Mouse (Mus musculus) embryonic fibroblast, embryonic 13.5 days (primary cell): ENCODE data around the gene Sav1. TPM values are rescaled to one million over a fixed set of nuclear protein-coding genes. Genes with fewer than 3 reads are reported as not detected.

ENCODE experiments used
- H3K27ac ChIP-seq: 2 replicates; pipeline ENCODE4 v1.5.1; 2012; ENCODE audit warnings: low read length, control low read depth, inconsistent platforms; ENCODE audit not compliant: insufficient read depth
- H3K4me1 ChIP-seq: 2 replicates; pipeline ENCODE4 v1.6.1; 2011; ENCODE audit warnings: low read length; ENCODE audit not compliant: control insufficient read depth, insufficient read depth
- H3K4me3 ChIP-seq: 2 replicates; pipeline ENCODE4 v1.5.1; 2011; ENCODE audit warnings: mild to moderate bottlenecking, control low read depth, low read length; ENCODE audit not compliant: insufficient read depth
- CTCF ChIP-seq: IDR thresholded peaks from 2 replicates; pipeline ENCODE4 v1.5.1; 2011; ENCODE audit warnings: mild to moderate bottlenecking, control low read depth, low read length, moderate library complexity, borderline replicate concordance; ENCODE audit not compliant: insufficient read depth
- POLR2A ChIP-seq: IDR thresholded peaks from 2 replicates; pipeline ENCODE4 v1.6.1; 2011; ENCODE audit warnings: low read depth, mild to moderate bottlenecking, control low read depth, low read length, moderate library complexity
- polyA plus RNA-seq: library from polyadenylated mRNA; stranded (reverse); fragments of >200 nt; gene quantifications from 2 replicates; pipeline ENCODE4 v1.2.4, GENCODE M21; 2011; ENCODE audit warnings: low read depth; ENCODE audit not compliant: missing spikeins, insufficient read length

Sav1 gene
- polyA plus RNA-seq, 1 experiment = 93.9 TPM

DNA sequence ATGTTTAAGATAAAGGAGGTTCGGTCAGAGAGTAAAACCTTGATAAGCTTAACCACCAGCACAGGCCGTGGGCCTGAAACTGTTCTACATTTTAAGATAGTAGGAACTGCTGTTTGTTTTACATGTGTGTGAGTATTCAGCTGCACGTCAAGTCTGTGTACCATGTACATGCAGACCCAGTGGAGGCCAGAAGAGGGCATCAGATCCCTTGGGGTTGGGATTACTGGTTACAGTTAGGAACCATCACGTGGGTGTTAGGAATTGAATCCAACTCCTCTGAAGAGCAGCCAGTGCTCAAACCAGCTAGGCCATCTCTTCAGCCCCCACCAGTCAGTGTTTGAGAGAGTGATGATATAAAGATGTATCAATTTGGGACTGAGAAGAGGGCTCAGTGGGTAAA lies 24.3 kb downstream of the Sav1 start:
- H3K4me3 ChIP-seq = no peak overlapping the region
- no peaks in the 10 kb centered on the region for H3K4me1 ChIP-seq
- H3K27ac ChIP-seq = no peak overlapping the region
- peak; percentile 49; the same call in 1 of the 2 replicates for TF ChIP-seq CTCF
- TF ChIP-seq POLR2A = no peak

DNA sequence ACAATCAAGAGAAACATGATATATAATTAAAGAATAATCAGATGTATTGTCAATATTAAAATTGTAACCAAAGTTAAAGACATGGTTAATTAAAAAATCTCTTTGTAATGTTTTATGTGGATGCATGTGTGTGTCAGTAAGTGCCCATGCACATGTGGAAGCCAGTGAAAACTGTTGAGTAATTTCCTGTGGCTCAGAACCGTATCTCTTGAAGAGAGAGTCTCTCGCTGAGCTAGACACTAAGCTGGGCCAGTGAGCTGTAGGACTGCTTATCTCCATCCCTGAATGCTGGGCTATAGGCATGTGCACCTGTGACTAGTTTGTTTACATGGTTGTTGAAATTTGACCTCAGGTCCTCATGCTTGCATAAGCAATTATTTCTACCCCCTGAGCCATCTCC lies 29.4 kb downstream of the Sav1 start:
- Histone ChIP-seq H3K4me3 (no peak overlapping the region), H3K4me1 (no peaks in the 10 kb centered on the region), H3K27ac (no peak overlapping the region)
- no peak for TF ChIP-seq POLR2A
- TF ChIP-seq CTCF = no peak

DNA sequence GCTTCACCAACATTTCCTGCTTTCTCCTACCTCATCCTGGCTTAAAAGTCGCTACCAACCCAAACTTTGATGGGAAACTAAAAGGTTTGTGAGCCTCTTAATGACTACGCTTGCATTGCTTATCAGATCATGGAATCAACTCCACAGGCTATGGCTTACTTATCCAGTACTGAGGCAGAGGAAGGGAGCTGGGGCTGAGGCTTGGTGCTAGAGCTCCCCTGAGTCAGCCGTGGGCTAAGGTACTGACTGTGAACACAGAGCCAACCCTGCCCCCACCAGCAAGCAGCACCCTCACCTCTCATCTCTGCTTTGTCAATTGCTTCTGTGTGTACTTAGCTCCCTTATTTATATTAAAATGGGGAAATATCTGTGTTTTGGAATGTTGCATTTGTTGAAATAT lies 39.3 kb downstream of the Sav1 start:
- Histone ChIP-seq H3K4me3 (no peak overlapping the region), H3K27ac (no peak overlapping the region), H3K4me1 (no peaks in the 10 kb centered on the region)
- TF ChIP-seq CTCF = no peak
- TF ChIP-seq POLR2A = no peak

DNA sequence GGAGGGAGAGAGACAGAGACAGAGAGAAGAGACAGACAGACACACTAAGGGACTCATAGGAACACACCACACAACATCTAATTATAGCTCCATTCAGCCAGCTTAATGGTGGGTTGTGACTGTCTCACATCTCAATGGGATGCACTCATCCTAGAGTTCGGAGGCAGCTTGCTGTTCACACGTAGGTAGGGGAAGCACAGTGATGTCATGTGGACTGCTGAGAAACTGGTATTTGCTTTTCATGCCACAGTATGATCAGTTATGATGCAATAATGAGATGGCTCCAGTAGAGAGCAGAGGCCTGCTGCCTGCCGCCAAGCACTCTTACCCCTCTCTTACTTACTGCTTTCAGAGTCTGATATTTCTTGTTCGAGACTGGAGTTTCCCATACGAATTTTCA lies 40.9 kb downstream of the Sav1 start:
- Histone ChIP-seq H3K4me3 (no peak overlapping the region), H3K27ac (no peak overlapping the region), H3K4me1 (no peaks in the 10 kb centered on the region; the same call in 1 of the 2 replicates)
- TF ChIP-seq CTCF (no peak), POLR2A (no peak)

DNA sequence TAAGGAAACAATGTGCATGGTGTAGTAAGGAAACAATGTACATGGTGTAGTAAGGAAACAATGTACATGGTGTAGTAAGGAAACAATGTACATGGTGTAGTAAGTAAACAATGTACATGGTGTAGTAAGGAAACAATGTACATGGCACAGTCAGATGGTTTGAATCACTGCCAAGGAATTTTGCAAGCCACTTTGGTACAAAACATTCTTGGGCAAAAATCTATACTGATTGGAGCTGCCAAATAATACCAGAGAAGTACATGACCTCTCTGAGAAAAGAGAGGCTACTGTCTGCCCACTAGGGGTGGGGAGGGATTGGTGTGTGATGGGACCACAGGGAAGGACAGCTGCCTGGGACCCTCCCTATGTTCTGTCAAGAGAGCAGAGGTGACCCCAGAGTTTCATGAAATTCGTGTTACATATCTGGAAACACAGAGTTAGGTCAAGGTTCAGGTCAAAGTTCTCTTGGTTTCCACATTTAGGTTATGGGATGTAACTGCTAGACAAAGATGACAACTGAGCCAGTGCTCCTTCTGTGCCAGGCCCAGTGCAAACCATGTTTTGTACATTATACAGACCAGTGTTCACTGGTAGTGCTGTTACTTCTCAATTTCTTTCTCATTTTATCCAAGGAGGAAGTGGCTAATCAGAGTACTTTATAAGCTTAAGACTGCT lies 45.0 kb downstream of the Sav1 start:
- Histone ChIP-seq H3K27ac (no peak overlapping the region), H3K4me3 (no peak overlapping the region), H3K4me1 (no peaks in the 10 kb centered on the region; the same call in 1 of the 2 replicates)
- TF ChIP-seq POLR2A (no peak), CTCF (no peak)

DNA sequence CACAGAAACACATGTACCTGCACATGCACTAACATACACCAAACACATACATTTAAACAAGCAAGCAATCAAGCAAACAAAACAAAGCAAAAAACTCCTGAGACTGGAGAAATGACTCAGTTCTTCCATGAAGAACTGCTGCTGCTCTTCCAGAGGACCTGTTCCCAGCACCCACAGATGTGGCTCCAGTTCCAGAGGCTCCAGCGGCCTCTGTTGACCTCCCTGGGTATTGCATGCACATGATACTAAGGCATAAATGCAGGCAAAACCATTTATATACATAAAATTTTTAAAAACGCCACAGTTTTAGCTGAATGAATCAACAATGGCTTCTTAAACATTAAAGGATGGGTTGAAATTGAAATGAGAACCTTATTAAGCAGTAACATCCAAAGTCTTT lies 47.5 kb downstream of the Sav1 start:
- no peak overlapping the region for H3K4me3 ChIP-seq
- TF ChIP-seq CTCF = no peak
- TF ChIP-seq POLR2A = no peak
- no peaks in the 10 kb centered on the region; the same call in 1 of the 2 replicates for H3K4me1 ChIP-seq
- no peak overlapping the region for H3K27ac ChIP-seq

DNA sequence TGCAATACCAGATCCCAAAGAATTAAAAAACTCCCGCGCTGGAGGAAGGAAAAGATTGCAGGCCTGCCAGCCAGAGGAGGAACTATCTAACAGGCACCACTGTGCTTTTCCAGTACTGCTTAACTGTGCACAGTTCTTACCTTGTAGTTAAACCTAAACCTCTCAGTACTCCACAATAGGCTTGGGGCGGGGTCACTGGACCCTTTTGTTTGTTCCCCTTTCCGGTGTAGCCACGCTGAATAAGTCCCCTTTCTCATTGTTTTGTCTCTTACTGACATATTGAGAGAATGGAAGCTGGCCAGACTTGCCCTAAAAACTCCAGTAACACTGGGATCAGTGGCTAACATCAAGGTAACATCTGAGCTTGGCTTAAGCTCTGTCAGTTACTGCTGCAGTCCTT lies 49.1 kb downstream of the Sav1 start:
- H3K4me3 ChIP-seq = no peak overlapping the region
- H3K27ac ChIP-seq = no peak overlapping the region
- H3K4me1 ChIP-seq = no peaks in the 10 kb centered on the region; the same call in 1 of the 2 replicates
- TF ChIP-seq CTCF = no peak
- TF ChIP-seq POLR2A = no peak

DNA sequence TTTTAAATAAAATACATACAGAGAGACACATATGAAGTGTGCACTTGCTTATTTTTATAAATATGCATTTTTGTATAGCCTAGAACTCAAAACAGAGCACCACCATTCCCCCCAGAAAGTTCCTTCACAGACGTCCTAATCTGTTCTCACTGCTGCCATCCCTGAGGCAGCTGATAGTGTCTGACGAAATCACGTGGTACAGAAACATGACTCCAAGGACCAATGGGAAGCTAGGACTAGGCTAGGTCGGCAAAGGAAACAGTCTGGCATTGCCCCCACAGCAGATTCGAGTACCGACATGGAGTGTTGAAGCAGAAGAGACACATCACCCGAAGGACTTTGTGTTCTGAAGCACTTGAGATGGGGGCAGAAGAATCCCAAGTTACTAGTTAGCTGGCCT lies 60.1 kb downstream of the Sav1 start:
- TF ChIP-seq POLR2A (no peak), CTCF (no peak)
- Histone ChIP-seq H3K4me1 (no peaks in the 10 kb centered on the region), H3K27ac (no peak overlapping the region), H3K4me3 (no peak overlapping the region)

DNA sequence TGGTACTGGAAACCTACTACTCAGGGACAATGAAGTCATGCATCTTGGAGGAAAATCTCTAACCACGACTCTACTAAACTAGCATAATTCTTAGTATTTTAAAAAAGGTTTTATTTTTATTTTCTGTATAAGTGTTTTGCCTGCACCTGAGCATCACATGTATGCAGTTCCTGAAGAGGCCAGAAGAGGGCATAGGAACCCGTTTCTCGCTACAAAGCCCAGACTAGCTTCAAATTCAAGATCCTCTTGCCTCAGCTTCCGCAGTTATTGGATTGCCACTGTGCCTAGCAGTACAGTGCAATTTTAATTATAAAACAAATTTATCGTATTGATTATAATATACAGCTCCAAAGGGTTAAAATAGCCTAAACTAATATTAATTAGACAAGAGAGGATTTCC lies 62.8 kb downstream of the Sav1 start:
- Histone ChIP-seq H3K4me1 (no peaks in the 10 kb centered on the region), H3K27ac (no peak overlapping the region), H3K4me3 (no peak overlapping the region)
- TF ChIP-seq CTCF (peak; percentile 13; the same call in 1 of the 2 replicates), POLR2A (no peak)

DNA sequence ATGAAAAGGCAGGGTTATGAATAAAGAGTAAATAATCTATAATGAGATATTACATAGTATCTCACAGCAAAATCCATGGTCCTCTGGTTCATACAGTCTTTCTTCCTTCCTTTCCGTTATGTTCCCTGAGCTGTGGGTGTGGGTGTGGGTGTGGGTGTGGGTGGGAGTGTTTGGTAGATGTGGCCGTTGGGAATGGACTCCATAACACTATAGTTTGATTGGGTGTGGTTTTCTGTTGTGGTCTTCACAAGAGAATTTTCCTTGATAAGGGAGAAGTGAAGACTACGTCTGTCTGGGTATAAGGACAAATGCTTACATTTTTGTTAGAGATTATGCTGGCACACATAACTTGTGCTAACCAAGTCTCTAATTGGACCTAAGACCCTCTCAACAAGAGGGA lies 63.2 kb downstream of the Sav1 start:
- no peaks in the 10 kb centered on the region for H3K4me1 ChIP-seq
- H3K27ac ChIP-seq = no peak overlapping the region
- no peak overlapping the region for H3K4me3 ChIP-seq
- TF ChIP-seq CTCF = no peak
- TF ChIP-seq POLR2A = no peak
